Mouse (Mus musculus): ENCODE data around the gene Pbrm1.

- no peak for TF ChIP-seq CTCF (IDR thresholded peaks at IDR 0.05; ENCODE audit: control insufficient read depth, insufficient read depth, insufficient read length)
- no peak for TF ChIP-seq USF1 (IDR thresholded peaks at IDR 0.05; ENCODE audit: low read depth)
- TF ChIP-seq MAX (IDR thresholded peaks at IDR 0.05) = no peak
- no peak for TF ChIP-seq FOSL1 (IDR thresholded peaks at IDR 0.05; ENCODE audit: insufficient read depth, low read length, poor library complexity, severe bottlenecking)
- TF ChIP-seq MYOD1 (IDR thresholded peaks at IDR 0.05; ENCODE audit: control insufficient read depth, insufficient read length, low read depth) = no peak
- no peak for TF ChIP-seq MYOG (IDR thresholded peaks at IDR 0.05; ENCODE audit: control insufficient read depth, extremely low read depth, insufficient read length)
Measured at GRCm38 (mm10) chr14:31000816-31001306, 18.1 kb upstream of the Pbrm1 start.
